Mouse (Mus musculus) liver (tissue): ENCODE measurements around the gene Cdipt.

Experiments used
- DNase-seq: peaks from one replicate; pipeline ENCODE4 v3.0.0-alpha.2; 2020; ENCODE audit warnings: mixed read lengths

The Cdipt gene

DNA sequence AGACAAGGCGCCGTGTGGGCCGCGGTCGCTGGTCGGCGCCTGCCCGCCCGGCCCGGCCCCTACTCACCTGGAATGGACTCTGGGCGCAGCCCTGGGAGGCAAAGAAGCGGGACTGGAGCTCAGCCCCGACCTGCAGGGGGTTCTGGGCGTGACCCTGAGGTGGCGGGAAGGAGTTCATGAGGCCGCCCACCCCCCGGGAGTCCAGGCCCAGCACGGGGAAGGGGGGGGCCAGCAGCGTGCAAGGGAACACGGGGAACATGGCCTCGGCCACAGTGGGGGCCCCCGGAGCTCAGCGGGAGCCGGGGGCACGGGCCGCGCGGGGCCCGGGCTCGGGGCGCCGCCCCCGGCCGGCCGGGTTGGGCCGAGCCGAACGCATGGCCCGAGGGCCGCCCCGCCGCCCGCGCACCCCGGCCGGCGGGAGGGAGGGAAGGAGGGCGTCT is 50.5 kb downstream of the Cdipt start:
- DNase-seq = peak; percentile 77

DNA sequence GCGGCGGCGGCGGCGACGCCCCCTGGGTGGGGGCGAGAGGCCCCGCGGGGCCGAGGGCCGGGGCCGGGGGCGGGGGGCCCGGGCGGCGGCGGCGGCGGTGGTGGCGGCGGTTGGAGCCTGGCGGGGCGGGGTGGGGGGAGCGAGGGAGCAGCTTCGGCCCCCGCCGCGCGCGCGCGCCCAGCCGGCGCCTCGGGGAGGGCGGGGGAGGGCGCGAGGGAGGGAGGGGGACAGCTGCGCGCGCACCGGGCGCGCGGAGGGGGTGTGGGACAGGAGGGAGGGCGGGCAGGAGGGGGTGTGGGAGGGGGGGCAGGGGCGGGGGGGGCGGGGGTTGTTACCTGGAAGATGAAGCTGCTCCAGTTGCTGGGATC is 50.9 kb downstream of the Cdipt start:
- peak; percentile 93 for DNase-seq

DNA sequence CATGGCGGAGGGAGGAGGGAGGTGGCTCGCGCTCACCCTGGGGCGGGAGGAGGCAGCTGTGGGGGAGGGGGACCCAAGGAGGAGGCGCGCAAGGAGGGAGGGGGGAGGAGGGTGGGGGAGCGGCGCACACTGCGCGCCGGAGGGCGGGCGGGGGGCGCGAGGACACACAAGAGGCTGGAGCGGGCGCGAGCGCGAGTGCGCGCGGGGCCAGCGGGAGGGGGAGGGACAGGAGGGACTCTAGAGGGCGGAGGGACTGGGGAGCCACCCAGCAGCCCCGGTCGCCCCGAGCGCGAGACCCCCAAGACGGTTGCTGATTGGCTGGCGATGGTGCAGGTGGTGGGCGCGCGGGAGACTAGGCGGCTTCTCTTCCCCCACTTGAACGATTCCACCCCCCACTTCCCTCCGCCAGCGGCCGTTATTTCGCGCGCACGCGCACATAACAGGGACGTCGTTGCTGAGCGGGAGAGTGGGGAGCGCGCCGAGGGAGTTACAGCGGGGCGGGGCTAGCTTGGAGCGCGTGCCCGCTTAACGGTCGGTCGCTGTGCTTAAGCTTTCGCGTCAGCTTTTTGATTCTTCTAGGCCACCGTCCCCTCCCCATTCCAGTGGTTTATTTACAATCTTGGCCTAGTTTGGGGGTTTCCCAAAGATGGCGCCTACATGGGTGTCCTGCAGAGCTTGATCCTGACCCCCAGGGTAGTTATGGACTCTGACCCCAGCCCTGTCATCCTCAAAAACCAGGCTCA is 51.4 kb downstream of the Cdipt start, which contains the start of gene Maz:
TSS of gene Maz (minus strand) at position 54 of the 743 bp plus-strand sequence.
- peak; percentile 98 for DNase-seq

DNA sequence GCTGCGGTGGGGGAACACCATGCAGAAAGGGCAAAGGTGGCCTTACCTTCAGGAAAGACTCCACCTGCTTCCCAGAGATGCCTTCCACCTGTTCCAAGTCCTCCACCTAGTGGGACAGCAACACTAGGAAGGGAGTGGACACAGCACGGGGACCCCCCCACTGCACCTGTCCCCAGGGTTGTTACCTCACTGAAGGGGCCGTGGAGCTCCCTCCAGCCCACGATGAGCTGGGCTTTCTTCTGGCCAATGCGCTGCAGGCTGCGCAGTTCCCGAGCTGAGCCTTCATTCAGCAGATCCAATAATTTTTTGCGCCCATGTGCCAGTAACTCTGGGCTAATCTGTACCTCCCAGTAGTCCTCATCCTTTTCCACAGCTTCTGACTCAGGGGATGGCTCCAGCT is 52.2 kb downstream of the Cdipt start:
- no peak for DNase-seq
